Mouse (Mus musculus): ENCODE results near the gene Pgf. TPM values are rescaled to one million over a fixed set of nuclear protein-coding genes. Genes with fewer than 3 reads are reported as not detected.
A peak's percentile ranks its signal among the peaks of the same experiment; 100 is the strongest.

Pgf gene
- 5.0 and 5.7 TPM in 2 replicates for polyA plus RNA-seq (2012; rRNA removed)

DNA sequence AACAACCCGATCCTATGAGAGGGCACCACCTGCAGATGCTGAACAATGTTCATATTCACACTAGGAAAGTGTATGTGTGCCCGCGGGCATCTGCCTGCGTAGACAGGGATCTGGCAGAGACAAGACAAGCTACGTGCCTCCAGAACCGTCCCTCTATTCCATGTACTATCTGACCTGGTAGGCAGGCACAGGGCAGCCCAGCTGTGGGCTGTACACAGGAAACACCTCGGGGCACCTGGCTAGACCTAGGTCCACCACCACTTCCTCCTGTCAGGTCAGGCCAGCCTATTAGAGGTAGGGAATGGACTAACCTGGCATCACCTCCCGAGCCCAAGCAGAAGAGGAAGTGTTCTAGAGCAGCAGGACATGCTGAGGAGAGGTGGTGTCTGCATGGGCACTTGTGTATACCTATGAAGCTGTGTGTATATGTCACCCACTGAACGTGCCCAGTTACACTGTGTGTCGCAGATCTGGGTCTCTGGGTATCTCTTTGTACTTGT, at the start of gene Pgf:
Gene Pgf (minus strand): TSS at position 51 of the 500 bp plus-strand sequence.
- TF ChIP-seq CTCF (IDR thresholded peaks at IDR 0.05; ENCODE audit: borderline replicate concordance, extremely low read depth, insufficient read depth, insufficient read length) (no peak), POLR2A (IDR thresholded peaks at IDR 0.05; ENCODE audit: borderline replicate concordance, extremely low read depth, insufficient read depth, insufficient read length, poor library complexity, severe bottlenecking) (no peak)
- no peak for DNase-seq (ENCODE audit: low read depth)

- no peak for DNase-seq (ENCODE audit: low read depth)
- TF ChIP-seq POLR2A (IDR thresholded peaks at IDR 0.05; ENCODE audit: borderline replicate concordance, extremely low read depth, insufficient read depth, insufficient read length, poor library complexity, severe bottlenecking), result no peak
- TF ChIP-seq CTCF (IDR thresholded peaks at IDR 0.05; ENCODE audit: borderline replicate concordance, extremely low read depth, insufficient read depth, insufficient read length), result no peak
Observed at GRCm38 (mm10) chr12:85227227-85227626, 49.6 kb upstream of the Pgf start.

DNA sequence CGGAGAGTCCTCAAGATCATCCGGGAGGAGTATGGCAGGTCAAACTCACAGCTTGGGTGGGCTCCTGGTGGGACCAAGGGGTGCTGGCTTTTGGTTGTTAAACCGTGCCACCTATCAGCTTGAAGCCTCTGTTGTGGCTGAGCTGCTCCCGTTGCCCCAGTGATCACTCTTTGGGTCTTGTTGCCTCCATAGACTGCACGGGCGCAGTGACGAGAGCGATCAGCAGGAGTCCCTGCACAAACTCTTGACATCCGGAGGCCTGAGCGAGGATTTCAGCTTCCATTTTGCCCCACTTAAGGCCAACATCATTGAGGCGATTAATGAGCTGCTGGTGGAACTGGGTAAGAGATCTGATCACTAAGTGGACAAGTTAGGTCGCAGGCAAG, 42.3 kb upstream of the Pgf start:
- TF ChIP-seq CTCF (IDR thresholded peaks at IDR 0.05; ENCODE audit: borderline replicate concordance, extremely low read depth, insufficient read depth, insufficient read length), result no peak
- TF ChIP-seq POLR2A (IDR thresholded peaks at IDR 0.05; ENCODE audit: borderline replicate concordance, extremely low read depth, insufficient read depth, insufficient read length, poor library complexity, severe bottlenecking), result no peak
- DNase-seq (ENCODE audit: low read depth), result peak; percentile 7

DNA sequence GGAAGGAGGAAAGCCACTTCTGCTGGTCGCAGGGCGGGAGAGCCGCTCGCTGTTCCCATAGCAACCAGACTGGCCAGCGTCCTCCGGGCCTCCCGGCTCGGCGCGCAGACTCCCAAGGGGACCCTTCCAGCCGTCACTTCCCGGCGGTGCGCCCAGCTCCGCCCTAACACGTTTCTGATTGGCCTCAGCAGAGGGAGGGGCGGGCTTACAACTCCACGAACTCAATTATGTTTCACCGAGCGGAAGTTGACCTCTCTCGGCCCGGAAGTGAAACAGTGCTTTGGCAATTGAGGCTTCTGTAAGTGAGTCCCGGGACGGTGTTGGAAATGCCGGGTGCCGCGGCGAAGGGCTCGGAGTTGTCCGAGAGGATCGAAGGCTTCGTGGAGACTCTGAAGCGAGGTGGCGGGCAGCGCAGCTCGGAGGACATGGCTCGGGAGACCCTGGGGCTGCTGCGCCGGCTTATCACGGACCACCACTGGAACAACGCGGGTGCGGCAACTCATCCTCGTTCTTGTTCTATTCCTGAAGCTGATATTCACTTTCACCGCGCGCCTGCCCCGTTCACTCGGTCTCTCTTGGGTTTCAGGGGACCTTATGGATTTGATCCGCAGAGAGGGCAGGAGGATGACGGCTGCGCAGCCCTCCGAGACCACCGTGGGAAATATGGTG, 41.8 kb upstream of the Pgf start, which contains the start of gene Eif2b2:
Gene Eif2b2 (plus strand): TSS at position 246 of the 669 bp plus-strand sequence.
- peak; percentile 99 for DNase-seq (ENCODE audit: low read depth)
- TF ChIP-seq POLR2A (IDR thresholded peaks at IDR 0.05; ENCODE audit: borderline replicate concordance, extremely low read depth, insufficient read depth, insufficient read length, poor library complexity, severe bottlenecking) (peak; percentile 27; the same call in 1 of the 2 replicates), CTCF (IDR thresholded peaks at IDR 0.05; ENCODE audit: borderline replicate concordance, extremely low read depth, insufficient read depth, insufficient read length) (no peak)

GRCm38 (mm10) chr12:85217733-85218310, 40.2 kb upstream of the Pgf start:
- DNase-seq (ENCODE audit: low read depth), result no peak
- TF ChIP-seq POLR2A (IDR thresholded peaks at IDR 0.05; ENCODE audit: borderline replicate concordance, extremely low read depth, insufficient read depth, insufficient read length, poor library complexity, severe bottlenecking) (no peak), CTCF (IDR thresholded peaks at IDR 0.05; ENCODE audit: borderline replicate concordance, extremely low read depth, insufficient read depth, insufficient read length) (no peak)

DNA sequence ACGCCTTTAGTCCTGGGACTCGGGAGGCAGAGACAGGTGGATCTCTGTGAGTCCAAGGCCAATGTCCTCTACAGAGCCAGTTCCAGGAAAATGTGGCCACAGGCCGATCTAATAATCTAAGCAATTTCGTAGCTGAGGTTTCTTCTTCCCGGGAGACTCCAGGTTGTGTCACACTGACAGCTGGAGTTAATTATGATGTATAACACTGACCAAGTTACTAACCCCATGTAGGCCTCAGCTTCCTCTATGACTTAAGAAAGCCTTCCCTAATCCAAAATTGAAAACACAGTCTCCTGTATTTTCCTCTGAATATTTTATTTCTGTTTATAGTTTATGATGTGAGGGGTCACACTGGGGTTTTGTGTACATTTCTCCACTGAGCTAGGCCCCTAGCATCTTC, 37.4 kb upstream of the Pgf start:
- no peak for DNase-seq (ENCODE audit: low read depth)
- TF ChIP-seq CTCF (IDR thresholded peaks at IDR 0.05; ENCODE audit: borderline replicate concordance, extremely low read depth, insufficient read depth, insufficient read length) (no peak), POLR2A (IDR thresholded peaks at IDR 0.05; ENCODE audit: borderline replicate concordance, extremely low read depth, insufficient read depth, insufficient read length, poor library complexity, severe bottlenecking) (no peak)

- TF ChIP-seq CTCF (IDR thresholded peaks at IDR 0.05; ENCODE audit: borderline replicate concordance, extremely low read depth, insufficient read depth, insufficient read length), result no peak
- no peak for TF ChIP-seq POLR2A (IDR thresholded peaks at IDR 0.05; ENCODE audit: borderline replicate concordance, extremely low read depth, insufficient read depth, insufficient read length, poor library complexity, severe bottlenecking)
- no peak for DNase-seq (ENCODE audit: low read depth)
Observed at GRCm38 (mm10) chr12:85208687-85209199, 31.2 kb upstream of the Pgf start.

DNA sequence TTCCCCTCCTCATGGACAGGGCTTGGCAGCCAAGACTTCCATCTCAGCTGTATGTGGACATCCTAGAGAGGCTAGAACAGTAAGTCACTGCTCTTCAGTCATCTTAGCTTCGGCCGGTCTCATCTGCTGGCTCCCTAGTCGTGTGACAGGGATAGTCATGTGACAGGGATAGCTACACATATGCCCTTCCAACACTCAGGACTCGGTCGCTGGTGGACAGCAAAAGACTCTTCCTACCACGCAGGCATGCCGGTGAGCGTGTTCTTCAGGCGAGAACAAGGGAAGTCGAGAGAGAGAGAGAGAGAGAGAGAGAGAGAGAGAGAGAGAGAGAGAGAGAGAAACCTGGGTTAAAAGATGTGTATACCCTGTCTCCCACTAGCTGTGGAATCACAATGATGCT, 27.8 kb upstream of the Pgf start:
- TF ChIP-seq CTCF (IDR thresholded peaks at IDR 0.05; ENCODE audit: borderline replicate concordance, extremely low read depth, insufficient read depth, insufficient read length), result no peak
- DNase-seq (ENCODE audit: low read depth), result no peak

- DNase-seq (ENCODE audit: low read depth), result no peak
- TF ChIP-seq CTCF (IDR thresholded peaks at IDR 0.05; ENCODE audit: borderline replicate concordance, extremely low read depth, insufficient read depth, insufficient read length) (no peak), POLR2A (IDR thresholded peaks at IDR 0.05; ENCODE audit: borderline replicate concordance, extremely low read depth, insufficient read depth, insufficient read length, poor library complexity, severe bottlenecking) (no peak)
Observed at GRCm38 (mm10) chr12:85204105-85204504, 26.5 kb upstream of the Pgf start.

- no peak for TF ChIP-seq POLR2A (IDR thresholded peaks at IDR 0.05; ENCODE audit: borderline replicate concordance, extremely low read depth, insufficient read depth, insufficient read length, poor library complexity, severe bottlenecking)
- no peak for TF ChIP-seq CTCF (IDR thresholded peaks at IDR 0.05; ENCODE audit: borderline replicate concordance, extremely low read depth, insufficient read depth, insufficient read length)
- no peak for DNase-seq (ENCODE audit: low read depth)
Observed at GRCm38 (mm10) chr12:85203699-85204098, 26.1 kb upstream of the Pgf start.

DNA sequence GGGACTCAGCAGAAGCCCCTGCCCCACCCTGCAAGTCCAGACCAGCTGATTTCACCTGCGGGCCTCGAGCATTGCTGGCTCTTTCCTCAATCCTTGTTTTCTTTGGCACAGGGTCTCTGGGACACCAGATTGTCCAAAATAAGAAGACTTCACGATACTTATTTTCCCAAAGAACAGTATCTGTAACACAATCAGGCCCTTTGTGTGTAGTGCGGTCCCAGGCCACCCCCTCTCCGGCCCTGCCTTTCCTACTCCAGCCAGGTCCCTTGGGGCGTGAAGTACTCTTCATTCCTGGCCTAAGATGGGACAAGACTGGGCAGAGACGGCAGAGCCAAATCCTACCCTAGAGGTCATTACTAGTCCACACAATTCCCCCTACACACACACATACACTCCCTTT, 24.6 kb upstream of the Pgf start:
- TF ChIP-seq POLR2A (IDR thresholded peaks at IDR 0.05; ENCODE audit: borderline replicate concordance, extremely low read depth, insufficient read depth, insufficient read length, poor library complexity, severe bottlenecking) (no peak), CTCF (IDR thresholded peaks at IDR 0.05; ENCODE audit: borderline replicate concordance, extremely low read depth, insufficient read depth, insufficient read length) (no peak)
- DNase-seq (ENCODE audit: low read depth), result no peak

DNA sequence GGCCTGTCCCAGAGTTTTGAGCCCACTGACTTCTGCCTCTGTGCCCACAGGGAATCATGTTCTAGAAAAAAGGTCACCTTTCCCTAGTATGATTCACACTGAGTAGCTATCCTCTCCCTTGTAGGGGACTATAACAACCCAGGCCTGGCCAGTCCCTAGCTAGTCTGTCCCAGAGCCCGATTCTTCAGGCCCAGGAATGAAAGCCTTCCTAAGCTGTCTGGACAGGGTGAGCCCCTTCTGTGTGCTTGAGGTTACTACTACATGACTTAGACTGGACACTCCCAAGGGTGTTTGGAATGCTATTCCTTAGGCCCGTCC, 24.2 kb upstream of the Pgf start:
- TF ChIP-seq CTCF (IDR thresholded peaks at IDR 0.05; ENCODE audit: borderline replicate concordance, extremely low read depth, insufficient read depth, insufficient read length) (no peak), POLR2A (IDR thresholded peaks at IDR 0.05; ENCODE audit: borderline replicate concordance, extremely low read depth, insufficient read depth, insufficient read length, poor library complexity, severe bottlenecking) (no peak)
- DNase-seq (ENCODE audit: low read depth), result no peak

All from brain, embryonic 14.5 days (tissue).